Mouse (Mus musculus): Measurements from ENCODE around the gene Selenow. TPM values are rescaled to one million over a fixed set of nuclear protein-coding genes. Genes with fewer than 3 reads are reported as not detected.

The Selenow gene
- polyA plus RNA-seq, 1 experiment, result 175 TPM

- Histone ChIP-seq H3K27ac (ENCODE audit: control insufficient read depth, insufficient read depth, low read depth, low read length, poor library complexity) (no peak overlapping the region), H3K4me1 (ENCODE audit: control insufficient read depth, insufficient read depth, low read length) (no peaks in the 10 kb centered on the region)
- no peak for TF ChIP-seq POLR2A (IDR thresholded peaks at IDR 0.05; ENCODE audit: borderline replicate concordance, control insufficient read depth, low read depth, low read length)
- no peak for TF ChIP-seq CTCF (IDR thresholded peaks at IDR 0.05; ENCODE audit: control insufficient read depth, insufficient read depth, low read length)
Measured at GRCm38 (mm10) chr7:15907971-15908590, 14.1 kb downstream of the Selenow start.

GRCm38 (mm10) chr7:15906602-15907001, 15.6 kb downstream of the Selenow start:
- H3K4me3 ChIP-seq (replicated peaks; ENCODE audit: control insufficient read depth, low read depth, low read length), result no peak overlapping the region
- H3K4me1 ChIP-seq (ENCODE audit: control insufficient read depth, insufficient read depth, low read length), result no peaks in the 10 kb centered on the region
- WGBS, result 56% methylated on average over 1 of the region's 1 CpGs
- no peak overlapping the region for H3K27ac ChIP-seq (ENCODE audit: control insufficient read depth, insufficient read depth, low read depth, low read length, poor library complexity)
- TF ChIP-seq CTCF (IDR thresholded peaks at IDR 0.05; ENCODE audit: control insufficient read depth, insufficient read depth, low read length), result no peak
- no peak for TF ChIP-seq POLR2A (IDR thresholded peaks at IDR 0.05; ENCODE audit: borderline replicate concordance, control insufficient read depth, low read depth, low read length)

More at GRCm38 (mm10) chr7:15907971-15908590, 14.1 kb downstream of the Selenow start:
- no peak overlapping the region for H3K4me3 ChIP-seq (replicated peaks; ENCODE audit: control insufficient read depth, low read depth, low read length)
- WGBS, result 72% methylated on average over 8 of the region's 8 CpGs

GRCm38 (mm10) chr7:15905861-15906260, 16.3 kb downstream of the Selenow start:
- Histone ChIP-seq H3K27ac (ENCODE audit: control insufficient read depth, insufficient read depth, low read depth, low read length, poor library complexity) (no peak overlapping the region), H3K4me1 (ENCODE audit: control insufficient read depth, insufficient read depth, low read length) (no peaks in the 10 kb centered on the region), H3K4me3 (replicated peaks; ENCODE audit: control insufficient read depth, low read depth, low read length) (no peak overlapping the region)
- 77% methylated on average over 7 of the region's 7 CpGs for WGBS
- no peak for TF ChIP-seq POLR2A (IDR thresholded peaks at IDR 0.05; ENCODE audit: borderline replicate concordance, control insufficient read depth, low read depth, low read length)
- TF ChIP-seq CTCF (IDR thresholded peaks at IDR 0.05; ENCODE audit: control insufficient read depth, insufficient read depth, low read length), result no peak

- no peak overlapping the region for H3K4me3 ChIP-seq (replicated peaks; ENCODE audit: control insufficient read depth, low read depth, low read length)
- TF ChIP-seq POLR2A (IDR thresholded peaks at IDR 0.05; ENCODE audit: borderline replicate concordance, control insufficient read depth, low read depth, low read length) (no peak), CTCF (IDR thresholded peaks at IDR 0.05; ENCODE audit: control insufficient read depth, insufficient read depth, low read length) (no peak)
- no peaks in the 10 kb centered on the region for H3K4me1 ChIP-seq (ENCODE audit: control insufficient read depth, insufficient read depth, low read length)
- WGBS, result 60% methylated on average over 9 of the region's 9 CpGs
- H3K27ac ChIP-seq (ENCODE audit: control insufficient read depth, insufficient read depth, low read depth, low read length, poor library complexity), result no peak overlapping the region
Measured at GRCm38 (mm10) chr7:15901366-15902048, 20.7 kb downstream of the Selenow start.

DNA sequence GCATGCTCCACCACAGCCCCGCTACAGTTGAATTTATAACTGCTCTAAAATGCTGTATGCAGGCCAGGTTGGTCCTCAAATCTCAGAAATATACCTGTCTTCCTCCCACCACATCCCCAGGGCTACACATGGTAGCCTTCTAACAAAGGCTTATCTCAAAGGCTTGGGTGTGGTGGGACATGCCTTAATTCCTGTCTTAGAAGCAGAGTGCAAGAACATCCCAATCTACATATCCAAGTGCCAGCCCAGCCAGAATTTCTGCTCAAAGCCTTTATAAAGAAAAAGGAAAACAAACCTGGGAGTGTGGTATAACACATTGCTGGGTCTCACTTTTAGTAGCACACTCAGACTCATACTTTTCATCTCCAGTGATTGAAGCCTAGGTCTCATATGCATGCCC, 28.0 kb downstream of the Selenow start:
- Histone ChIP-seq H3K4me1 (ENCODE audit: control insufficient read depth, insufficient read depth, low read length) (no peaks in the 10 kb centered on the region), H3K27ac (ENCODE audit: control insufficient read depth, insufficient read depth, low read depth, low read length, poor library complexity) (no peak overlapping the region), H3K4me3 (replicated peaks; ENCODE audit: control insufficient read depth, low read depth, low read length) (no peak overlapping the region)
- TF ChIP-seq POLR2A (IDR thresholded peaks at IDR 0.05; ENCODE audit: borderline replicate concordance, control insufficient read depth, low read depth, low read length) (no peak), CTCF (IDR thresholded peaks at IDR 0.05; ENCODE audit: control insufficient read depth, insufficient read depth, low read length) (no peak)
- 56% methylated on average over 1 of the region's 1 CpGs for WGBS

GRCm38 (mm10) chr7:15884127-15884526, 38.1 kb downstream of the Selenow start:
- Histone ChIP-seq H3K27ac (ENCODE audit: control insufficient read depth, insufficient read depth, low read depth, low read length, poor library complexity) (no peak overlapping the region), H3K4me3 (replicated peaks; ENCODE audit: control insufficient read depth, low read depth, low read length) (no peak overlapping the region), H3K4me1 (ENCODE audit: control insufficient read depth, insufficient read depth, low read length) (no peaks in the 10 kb centered on the region)
- WGBS, result 80% methylated on average over 2 of the region's 2 CpGs
- no peak for TF ChIP-seq POLR2A (IDR thresholded peaks at IDR 0.05; ENCODE audit: borderline replicate concordance, control insufficient read depth, low read depth, low read length)
- TF ChIP-seq CTCF (IDR thresholded peaks at IDR 0.05; ENCODE audit: control insufficient read depth, insufficient read depth, low read length), result no peak

DNA sequence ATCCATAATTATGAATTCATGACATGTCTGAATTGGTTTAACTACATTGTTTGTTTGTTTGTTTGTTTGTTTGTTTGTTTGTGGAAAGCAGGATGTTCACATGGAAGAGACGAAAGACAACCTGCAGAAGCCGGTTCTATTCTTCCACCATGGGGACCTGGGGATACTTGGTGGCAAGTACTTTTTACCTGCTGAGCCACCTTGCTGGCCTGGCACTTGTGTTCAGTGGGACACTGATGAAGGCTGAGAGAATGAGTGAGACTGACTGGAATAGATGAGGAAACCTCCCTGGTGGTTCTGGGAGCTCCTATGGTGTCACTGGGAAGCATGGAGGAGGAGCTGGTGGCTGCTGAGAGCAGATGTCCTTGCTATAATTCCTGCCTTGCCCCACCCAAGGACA, 39.9 kb downstream of the Selenow start, which contains the start of gene Crxos:
Crxos (plus strand) TSS at position 301 of the 400 bp plus-strand sequence.
- 83% methylated on average over 2 of the region's 2 CpGs for WGBS
- H3K4me3 ChIP-seq (replicated peaks; ENCODE audit: control insufficient read depth, low read depth, low read length), result no peak within 1 kb of the TSS
- no peak for TF ChIP-seq CTCF (IDR thresholded peaks at IDR 0.05; ENCODE audit: control insufficient read depth, insufficient read depth, low read length)
- no peaks in the 10 kb centered on the region for H3K4me1 ChIP-seq (ENCODE audit: control insufficient read depth, insufficient read depth, low read length)
- H3K27ac ChIP-seq (ENCODE audit: control insufficient read depth, insufficient read depth, low read depth, low read length, poor library complexity), result no peak within 1 kb of the TSS

GRCm38 (mm10) chr7:15881831-15882230, 40.4 kb downstream of the Selenow start:
- WGBS, result 66% methylated on average over 3 of the region's 3 CpGs
- no peak for TF ChIP-seq CTCF (IDR thresholded peaks at IDR 0.05; ENCODE audit: control insufficient read depth, insufficient read depth, low read length)
- no peak for TF ChIP-seq POLR2A (IDR thresholded peaks at IDR 0.05; ENCODE audit: borderline replicate concordance, control insufficient read depth, low read depth, low read length)
- Histone ChIP-seq H3K4me1 (ENCODE audit: control insufficient read depth, insufficient read depth, low read length) (no peaks in the 10 kb centered on the region), H3K27ac (ENCODE audit: control insufficient read depth, insufficient read depth, low read depth, low read length, poor library complexity) (no peak overlapping the region), H3K4me3 (replicated peaks; ENCODE audit: control insufficient read depth, low read depth, low read length) (no peak overlapping the region)
